Mouse (Mus musculus) cerebellum, adult (tissue): ENCODE data around the gene Olfr910.

Experiments
- ATAC-seq: cut with Nextera tagmentation; 2 replicates; pipeline ENCODE4 v1.9.2; 2017; ENCODE audit warnings: mild to moderate bottlenecking, moderate library complexity, mixed read lengths; ENCODE audit not compliant: insufficient number of reproducible peaks, low FRiP score, low TSS enrichment

Gene Olfr910

DNA sequence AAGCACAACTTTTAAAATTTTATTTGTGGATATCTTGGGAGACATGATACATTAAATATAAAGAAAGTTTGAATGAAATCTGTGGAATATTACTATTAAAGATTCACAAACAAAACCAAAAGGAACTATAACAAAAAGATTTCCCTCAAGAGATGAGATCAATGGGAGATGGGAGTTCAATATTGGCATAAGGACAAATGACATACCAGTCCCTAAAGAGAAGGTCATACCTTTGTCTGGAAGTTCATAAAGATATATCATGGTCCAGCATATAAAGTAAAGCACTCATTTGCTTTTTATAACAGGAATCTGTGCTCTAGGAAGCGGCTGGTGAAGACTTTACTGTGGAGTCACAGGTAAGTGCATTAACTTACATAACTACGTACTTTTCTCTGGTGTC, at the start of gene Olfr910:
TSS of gene Olfr910 (plus strand) at position 301 of the 400 bp plus-strand sequence.
- ATAC-seq = no peak

DNA sequence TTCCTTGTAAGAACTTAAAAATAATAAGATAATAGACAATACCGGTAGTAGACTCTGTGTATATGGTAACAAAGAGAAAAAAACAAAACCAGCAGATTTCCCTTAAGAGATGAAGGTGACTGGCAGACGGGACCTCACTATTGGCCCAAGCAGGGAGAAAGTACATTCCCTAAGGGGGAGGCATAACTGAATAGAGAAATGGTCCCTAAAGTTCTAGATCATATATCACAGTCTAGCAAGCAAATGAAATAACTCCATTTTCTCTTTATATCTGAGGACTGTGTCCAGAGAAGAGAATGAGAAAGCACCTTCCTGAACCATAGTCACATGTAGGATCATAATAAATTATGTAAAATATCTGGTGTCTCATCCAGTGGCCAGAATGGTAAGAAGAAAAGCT, 42.1 kb upstream of the Olfr910 start, which contains the start of gene Olfr907:
TSS of gene Olfr907 (plus strand) at position 301 of the 400 bp plus-strand sequence.
- no peak for ATAC-seq

DNA sequence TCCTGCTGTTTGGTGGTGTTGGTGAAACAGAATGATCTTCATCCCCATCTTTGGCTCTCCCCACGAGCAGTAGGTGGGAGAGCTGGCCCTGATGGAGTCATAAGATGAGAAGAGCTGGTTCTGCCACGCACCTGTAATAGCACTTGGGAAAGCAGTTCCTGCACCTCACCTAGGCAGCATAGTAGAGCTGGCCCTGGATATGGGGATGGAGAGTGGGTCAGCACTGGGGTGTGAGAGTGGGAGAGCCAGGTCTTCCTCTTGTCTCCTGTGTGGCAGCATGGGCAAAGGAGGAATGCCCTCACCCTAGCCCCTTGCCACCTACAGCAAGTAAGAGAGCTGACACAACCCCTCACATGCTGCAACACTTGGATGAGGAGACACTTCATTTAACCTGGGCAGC, 25.3 kb upstream of the Olfr910 start:
- no peak for ATAC-seq

DNA sequence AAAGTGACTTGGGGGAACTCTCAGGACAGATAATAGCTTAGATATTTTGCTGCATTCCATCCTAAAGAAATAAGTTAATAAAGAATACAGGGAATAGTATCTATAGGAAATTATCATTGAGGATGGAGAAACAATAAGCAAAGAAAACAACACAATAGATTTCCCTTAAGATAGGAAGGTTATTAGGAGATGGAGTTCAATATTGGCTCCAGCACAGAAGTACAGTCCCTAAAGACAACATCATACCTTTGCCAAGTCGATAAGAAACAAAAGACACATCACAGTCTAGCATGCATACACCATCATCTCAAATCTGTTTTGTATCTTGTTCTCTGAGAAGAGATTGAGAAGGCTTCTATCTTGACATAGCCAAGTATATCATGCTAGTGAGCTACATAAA, 16.4 kb upstream of the Olfr910 start, which contains the start of gene Olfr911-ps1:
TSS of gene Olfr911-ps1 (plus strand) at position 301 of the 400 bp plus-strand sequence.
- ATAC-seq = no peak

DNA sequence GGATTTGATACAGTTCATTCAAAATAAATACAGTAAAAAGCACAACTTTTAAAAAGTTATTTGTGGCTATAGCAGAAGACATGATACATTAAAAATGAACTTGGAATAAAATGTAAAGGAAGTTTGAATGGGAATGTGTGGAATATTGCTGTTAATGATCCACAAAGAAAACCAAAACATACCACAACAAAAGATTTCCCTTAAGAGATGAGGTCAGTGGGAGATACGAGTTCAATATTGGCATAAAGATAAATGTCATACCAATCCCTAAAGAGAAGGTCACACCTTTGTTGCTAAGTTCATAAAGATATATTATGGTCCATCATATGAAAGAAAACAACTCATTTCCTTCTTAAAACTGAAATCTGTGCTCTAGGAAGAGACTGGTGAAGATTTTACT, 42.2 kb downstream of the Olfr910 start, which contains the start of gene Olfr912:
TSS of gene Olfr912 (plus strand) at position 301 of the 400 bp plus-strand sequence.
- no peak for ATAC-seq
